Mouse (Mus musculus) retina, postnatal 7 days (tissue): ENCODE measurements around the gene Mustn1.

Experiments used
- DNase-seq: peaks from one replicate; pipeline ENCODE4 v3.0.0-alpha.2; 2012; ENCODE audit warnings: low read depth, low spot score

The Mustn1 gene

GRCm38 (mm10) chr14:30880251-30880650 lies 1.3 kb downstream of the Mustn1 start:
- DNase-seq: no peak

- DNase-seq: no peak
Observed at GRCm38 (mm10) chr14:30880811-30881717, 2.1 kb downstream of the Mustn1 start.

DNA sequence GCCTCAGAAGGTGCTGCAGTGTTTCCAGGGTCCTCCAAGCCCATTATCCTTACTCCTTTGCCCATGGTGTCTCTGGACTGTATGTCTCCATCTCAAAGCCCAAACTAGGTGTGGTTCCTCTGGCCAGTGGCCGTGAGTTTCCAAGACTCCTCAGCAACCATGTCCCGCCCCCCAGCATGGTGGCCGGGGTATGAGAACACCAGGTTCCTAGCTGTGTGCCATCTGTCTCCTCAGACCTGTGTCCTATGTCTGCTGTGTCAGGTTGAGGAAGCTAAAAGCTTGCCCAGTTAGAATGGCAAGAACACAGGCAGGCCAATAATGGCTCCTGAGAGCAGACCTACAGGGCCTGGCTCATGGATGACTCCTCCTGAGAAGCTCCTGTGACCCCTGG lies 2.7 kb downstream of the Mustn1 start:
- no peak for DNase-seq

DNA sequence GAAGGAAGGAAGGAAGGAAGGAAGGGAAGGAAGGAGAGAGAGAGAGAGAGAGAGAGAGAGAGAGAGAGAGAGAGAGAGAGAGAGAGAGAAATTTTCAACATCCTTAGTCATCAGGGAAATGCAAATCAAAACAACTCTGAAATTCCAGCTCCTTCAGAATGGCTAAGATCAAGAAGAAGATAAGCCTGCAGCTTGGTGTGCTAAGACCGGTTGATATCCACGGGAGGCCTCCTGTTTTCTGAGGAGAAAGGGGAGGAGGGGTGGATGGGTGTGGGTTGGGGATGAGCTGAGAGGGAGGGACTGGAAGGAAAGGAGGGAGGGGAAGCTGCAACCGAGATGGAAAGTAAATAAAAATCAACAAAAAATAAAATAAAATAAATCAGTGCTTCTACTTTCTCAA lies 6.3 kb downstream of the Mustn1 start:
- no peak for DNase-seq

DNA sequence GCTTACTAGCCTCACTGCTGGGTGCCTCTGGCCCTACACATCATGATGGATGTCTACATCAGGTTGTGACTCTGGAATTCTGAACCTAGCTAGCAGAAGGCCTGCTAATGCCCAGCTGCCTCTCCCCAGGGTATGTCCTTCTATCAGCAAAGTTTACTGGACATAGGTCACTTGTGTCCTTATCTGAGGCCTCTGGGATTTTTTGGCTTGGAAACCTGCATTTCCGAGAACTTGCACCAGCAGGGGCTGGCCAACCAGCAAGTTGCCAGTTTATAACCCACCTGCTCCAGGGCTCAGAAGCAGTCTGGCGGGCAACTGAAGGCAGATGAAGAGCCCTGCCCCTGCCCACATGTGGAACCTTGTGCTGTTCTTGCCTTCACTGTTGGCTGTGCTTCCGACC lies 7.2 kb downstream of the Mustn1 start, which contains the start of gene Itih4:
Itih4 (plus strand) TSS at position 273 of the 400 bp plus-strand sequence.
- no peak for DNase-seq

GRCm38 (mm10) chr14:30888271-30888732 lies 9.3 kb downstream of the Mustn1 start:
- no peak for DNase-seq

GRCm38 (mm10) chr14:30899972-30900371 lies 21.0 kb downstream of the Mustn1 start:
- DNase-seq: no peak

GRCm38 (mm10) chr14:30902628-30903027 lies 23.6 kb downstream of the Mustn1 start:
- no peak for DNase-seq

DNA sequence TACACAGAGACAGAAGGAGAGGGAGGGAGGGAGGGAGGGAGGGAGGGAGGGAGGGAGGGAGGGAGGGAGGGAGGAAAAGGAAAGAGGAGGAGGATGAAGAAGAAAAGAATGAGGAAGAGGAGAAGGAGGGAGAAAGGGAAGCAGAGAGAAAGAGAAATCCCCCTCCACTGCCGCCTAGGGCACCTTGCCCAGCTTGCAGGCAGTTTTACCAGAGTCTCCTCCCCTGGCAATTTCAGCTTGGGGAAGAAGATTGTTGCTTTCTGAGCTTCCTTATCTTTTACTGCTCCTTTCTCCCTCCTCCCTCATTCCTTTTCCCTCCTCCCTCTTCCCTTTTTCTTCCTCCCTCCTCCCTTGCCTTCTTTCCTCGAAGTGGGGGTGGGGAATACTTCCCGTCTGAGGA lies 24.0 kb downstream of the Mustn1 start:
- no peak for DNase-seq

GRCm38 (mm10) chr14:30904307-30904706 lies 25.3 kb downstream of the Mustn1 start:
- no peak for DNase-seq

- DNase-seq: no peak
Observed at GRCm38 (mm10) chr14:30906001-30906400, 27.0 kb downstream of the Mustn1 start.

DNA sequence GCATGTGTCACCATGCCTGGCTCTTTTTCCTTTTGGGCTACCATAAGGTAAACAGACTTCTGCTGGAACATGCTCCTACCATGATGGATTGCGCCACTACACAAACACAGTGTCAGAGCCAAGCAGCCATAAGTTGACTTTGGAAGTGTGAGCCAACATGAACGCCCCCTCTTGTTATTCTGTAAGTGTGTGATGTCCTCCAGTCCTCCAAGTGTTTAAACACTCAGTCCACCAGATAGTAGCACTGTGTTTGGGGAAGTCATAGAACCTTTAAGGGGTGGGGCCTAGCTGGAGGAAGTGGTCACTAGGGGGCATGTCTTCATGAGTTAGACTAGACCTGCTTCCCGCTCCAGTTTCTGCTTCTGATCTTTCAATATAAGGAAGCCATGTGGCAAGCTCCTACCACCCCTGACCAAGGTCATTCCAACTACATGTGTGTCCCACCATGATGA lies 28.8 kb downstream of the Mustn1 start:
- no peak for DNase-seq

DNA sequence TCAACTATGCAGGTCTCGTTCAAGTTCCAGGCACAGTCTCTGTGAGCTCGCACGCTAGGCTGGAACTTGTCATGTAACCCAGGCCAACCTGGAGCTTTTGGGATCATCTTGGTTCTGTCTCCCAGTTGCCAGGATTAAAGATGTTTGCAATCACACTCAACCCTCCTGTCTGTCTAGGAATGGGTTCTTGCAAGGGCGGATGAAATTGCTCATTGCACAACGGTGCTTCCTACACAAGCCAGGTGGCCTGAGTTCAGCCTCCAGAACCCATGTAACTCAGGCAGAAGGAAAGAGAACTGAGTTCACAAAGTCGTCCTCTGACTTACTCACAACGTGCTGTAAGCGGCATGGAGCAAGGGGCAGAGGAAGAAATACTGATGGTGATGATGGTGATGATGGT lies 32.1 kb downstream of the Mustn1 start:
- DNase-seq: no peak

- no peak for DNase-seq
Observed at GRCm38 (mm10) chr14:30912641-30913040, 33.6 kb downstream of the Mustn1 start.

GRCm38 (mm10) chr14:30913404-30913803 lies 34.4 kb downstream of the Mustn1 start:
- no peak for DNase-seq

- no peak for DNase-seq
Observed at GRCm38 (mm10) chr14:30916516-30916915, 37.5 kb downstream of the Mustn1 start.

DNA sequence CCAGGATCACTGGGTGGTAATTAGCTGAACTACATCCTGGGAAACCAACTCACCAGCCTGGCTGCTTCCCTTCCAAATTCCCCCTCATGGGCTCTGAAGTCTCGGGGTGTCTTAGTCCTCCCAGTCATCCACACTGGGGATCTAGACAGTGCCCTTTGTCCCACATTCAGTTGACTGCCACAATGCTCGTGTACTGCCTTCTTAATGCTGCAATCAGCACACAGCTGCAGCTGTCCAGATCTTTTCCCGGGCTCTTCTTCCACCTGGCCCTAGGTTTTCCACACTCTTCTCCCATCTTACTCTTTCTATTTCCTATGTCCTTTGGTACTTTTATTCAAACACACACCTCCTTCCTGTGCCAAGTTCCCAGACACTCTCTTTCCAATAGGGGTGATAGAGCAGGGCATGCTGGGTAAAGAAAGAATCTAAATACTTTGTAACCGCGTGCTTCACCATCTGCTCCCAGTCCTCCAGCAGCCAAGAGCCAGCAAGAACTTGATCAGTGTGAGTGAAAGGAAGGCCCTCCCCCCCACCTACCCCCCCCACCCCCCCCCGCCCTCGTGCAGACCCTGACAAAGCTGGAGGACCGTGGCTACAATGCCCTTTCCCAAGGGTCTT lies 43.2 kb downstream of the Mustn1 start:
- DNase-seq: no peak

DNA sequence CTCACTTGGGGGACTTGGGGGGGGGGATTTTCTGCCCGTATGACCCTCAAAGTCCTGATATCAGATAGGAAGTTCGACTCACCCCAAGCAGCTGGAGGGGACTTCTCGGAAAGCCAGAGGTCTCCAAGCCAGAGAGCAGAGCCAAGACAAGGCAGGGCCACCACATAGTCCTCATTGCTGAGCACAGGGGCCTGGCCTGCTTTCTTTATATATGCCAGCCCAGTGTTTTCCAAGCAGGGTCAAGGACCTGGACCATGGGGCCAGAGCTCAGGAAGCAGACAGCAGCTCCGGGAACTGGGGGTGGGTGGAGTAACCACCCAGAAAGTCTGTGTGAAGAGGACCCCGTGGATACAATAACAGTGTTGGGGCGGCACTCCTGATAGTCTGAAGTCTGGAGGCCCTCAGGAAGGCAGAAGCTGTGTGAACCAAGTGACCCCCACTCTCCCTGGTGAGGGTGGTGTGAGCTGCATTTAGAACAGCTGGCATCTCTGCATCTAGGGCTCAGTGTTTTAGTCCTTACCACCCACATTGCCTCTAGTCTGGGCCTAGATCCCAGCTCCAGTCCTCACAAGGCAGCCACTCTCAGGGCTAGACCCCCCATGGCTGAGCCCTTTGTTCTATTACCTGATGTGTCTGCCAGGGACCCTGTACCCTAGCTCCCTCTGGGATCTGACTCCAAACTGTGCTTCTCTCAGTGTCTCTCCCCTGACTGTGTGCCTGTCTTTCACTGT lies 44.5 kb downstream of the Mustn1 start, which contains the start of gene Itih3:
Itih3 (minus strand) TSS at position 386 of the 731 bp plus-strand sequence.
- DNase-seq: no peak

DNA sequence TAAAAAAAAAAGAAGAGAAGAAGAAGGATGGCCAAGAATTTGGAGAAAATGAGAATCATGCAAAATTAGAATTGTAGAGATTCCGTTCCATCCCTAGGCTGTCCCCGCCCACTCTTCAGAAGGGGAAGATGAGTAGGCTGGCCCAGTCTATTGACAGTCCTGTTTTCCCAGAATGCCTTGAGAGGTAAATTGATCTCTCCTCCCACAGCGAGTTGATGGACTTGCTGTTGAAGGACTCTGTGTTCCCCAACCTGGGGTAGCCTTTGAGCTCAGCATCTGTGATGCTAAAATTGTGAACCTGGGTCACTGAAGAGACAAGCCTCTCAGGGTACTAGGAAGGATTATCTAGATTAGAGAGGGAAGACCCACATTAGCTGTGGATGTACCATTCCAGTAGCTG lies 46.5 kb downstream of the Mustn1 start:
- no peak for DNase-seq

GRCm38 (mm10) chr14:30930386-30930785 lies 51.4 kb downstream of the Mustn1 start:
- DNase-seq: no peak
